Mouse (Mus musculus) brain, embryonic 18.5 days (tissue): ENCODE results near the gene Slc2a4.

Experiments used
- DNase-seq: peaks from one replicate; pipeline ENCODE4 v3.0.0-alpha.2; 2012; ENCODE audit warnings: low read depth, low spot score

Gene Slc2a4

DNA sequence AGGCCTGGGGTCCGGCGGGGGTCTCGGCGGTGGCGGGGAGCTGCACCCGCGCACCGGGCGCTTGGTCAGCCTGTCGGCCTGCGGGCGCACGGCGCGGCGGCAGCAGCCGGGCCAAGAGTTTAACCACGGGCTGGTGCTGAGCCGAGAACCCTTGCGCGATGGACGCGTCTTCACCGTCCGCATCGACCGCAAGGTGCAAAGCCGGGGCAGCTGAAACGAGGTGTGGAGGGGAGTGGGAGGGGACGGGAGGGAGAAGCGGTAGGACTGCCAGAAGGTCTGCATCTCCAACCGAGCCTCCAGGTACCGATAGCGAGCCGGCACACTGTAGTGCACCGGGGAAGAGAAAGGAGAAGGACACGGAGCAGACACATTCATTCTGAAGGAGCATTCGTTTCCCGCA lies 46.0 kb downstream of the Slc2a4 start:
- DNase-seq = no peak

DNA sequence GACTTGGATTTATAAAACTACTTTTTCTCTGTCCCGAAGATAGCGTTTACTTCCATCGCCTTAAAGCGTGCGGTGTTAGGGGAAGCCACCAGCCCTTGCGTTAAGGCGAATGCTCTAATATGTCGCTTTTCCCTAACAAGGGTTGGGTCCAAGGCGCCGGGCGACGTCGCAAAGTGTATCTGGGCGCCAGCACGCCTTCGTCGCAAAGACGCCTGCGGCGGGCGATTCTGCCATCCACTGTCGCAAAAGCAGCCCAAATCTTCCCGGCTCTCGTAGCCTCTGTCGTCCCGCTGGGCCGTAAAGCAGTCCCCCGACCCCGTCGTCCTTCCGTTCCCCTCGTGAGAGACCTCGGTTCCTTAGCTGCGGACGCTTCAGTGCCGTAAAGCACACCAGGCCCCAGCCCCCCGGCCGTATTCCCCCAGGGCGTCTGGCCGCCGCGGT lies 46.6 kb downstream of the Slc2a4 start:
- peak; percentile 97 for DNase-seq

- peak; percentile 92 for DNase-seq
Observed at GRCm38 (mm10) chr11:69900471-69901405, 47.2 kb downstream of the Slc2a4 start, which contains the start of the genes 2810408A11Rik and Neurl4. TSS of gene 2810408A11Rik (minus strand) at chr11:69900987. TSS of gene Neurl4 (plus strand) at chr11:69901072.

DNA sequence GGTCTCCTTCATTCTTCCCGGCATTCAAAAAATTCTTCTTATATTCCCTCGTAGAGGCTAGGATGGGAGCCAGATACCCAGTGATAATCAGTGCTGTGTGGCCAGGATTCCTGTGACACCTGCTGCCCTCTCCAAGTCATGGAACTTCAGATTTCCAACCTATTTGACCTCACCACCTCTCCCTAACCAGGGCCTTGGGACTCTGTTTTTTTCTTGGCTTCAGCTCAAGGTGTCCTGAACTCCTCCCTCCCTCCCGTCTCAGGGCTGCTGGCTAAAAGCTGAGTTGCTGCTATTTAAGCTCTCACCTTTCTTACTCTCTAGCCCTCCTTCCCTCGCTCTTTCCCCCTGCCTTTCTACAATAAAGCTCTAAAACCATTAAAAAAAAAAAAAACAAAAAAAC lies 48.1 kb downstream of the Slc2a4 start:
- no peak for DNase-seq

- no peak for DNase-seq
Observed at GRCm38 (mm10) chr11:69895291-69895690, 52.7 kb downstream of the Slc2a4 start, which contains the start of gene Acap1. TSS of gene Acap1 (minus strand) at chr11:69895539.

DNA sequence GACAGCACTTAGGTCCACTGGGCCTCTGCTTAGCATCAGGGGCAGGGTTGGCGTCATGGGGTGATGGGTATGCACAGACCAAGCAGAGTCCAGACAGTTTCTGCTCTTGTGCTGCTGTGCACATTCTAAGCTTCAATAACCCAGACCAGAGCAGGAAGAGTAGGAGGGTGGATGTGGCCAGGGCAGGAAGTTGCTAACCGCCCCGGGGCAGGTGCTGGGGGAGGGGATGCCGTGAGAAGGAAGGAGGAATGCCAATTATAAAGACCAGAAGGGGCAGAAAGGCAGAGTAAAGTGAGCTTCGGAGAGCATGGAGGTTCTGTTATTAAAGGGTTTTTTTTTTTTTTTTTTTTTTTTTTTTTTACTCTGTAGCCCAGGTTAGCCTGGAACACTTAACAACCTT lies 53.3 kb downstream of the Slc2a4 start:
- no peak for DNase-seq
